Mouse (Mus musculus) stomach, embryonic 15.5 days (tissue): Measurements from ENCODE around the gene Ccdc159. TPM values are rescaled to one million over a fixed set of nuclear protein-coding genes. Genes with fewer than 3 reads are reported as not detected.

ENCODE experiments used
- ATAC-seq: fragments of 200-750 bp; cut with Nextera tagmentation; 2 replicates; pipeline ENCODE4 v1.8.0; 2017; ENCODE audit warnings: low read depth, moderate number of reproducible peaks, moderate TSS enrichment; ENCODE audit not compliant: insufficient read depth, low FRiP score
- H3K27ac ChIP-seq: fragments of 300-500 bp; sonication (generic); 2 replicates; pipeline ENCODE4 v1.5.1; 2015; ENCODE audit warnings: mild to moderate bottlenecking, inconsistent platforms
- H3K27me3 ChIP-seq: fragments of 300-500 bp; sonication (generic); replicated peaks from 2 replicates; pipeline ENCODE4 v1.6.1; 2015; ENCODE audit warnings: inconsistent platforms
- H3K36me3 ChIP-seq: fragments of 300-500 bp; sonication (generic); 2 replicates; pipeline ENCODE4 v1.6.1; 2015; ENCODE audit warnings: inconsistent platforms
- H3K4me1 ChIP-seq: fragments of 300-500 bp; sonication (generic); 2 replicates; pipeline ENCODE4 v1.6.1; 2015; ENCODE audit warnings: inconsistent platforms
- H3K4me2 ChIP-seq: fragments of 300-500 bp; sonication (generic); 2 replicates; pipeline ENCODE4 v1.6.1; 2015; ENCODE audit warnings: mild to moderate bottlenecking, inconsistent platforms
- H3K4me3 ChIP-seq: fragments of 300-500 bp; sonication (generic); replicated peaks from 2 replicates; pipeline ENCODE4 v1.5.1; 2015; ENCODE audit warnings: inconsistent platforms
- H3K9ac ChIP-seq: fragments of 300-500 bp; sonication (generic); 2 replicates; pipeline ENCODE4 v1.6.1; 2015; ENCODE audit warnings: inconsistent platforms
- H3K9me3 ChIP-seq: fragments of 300-500 bp; sonication (generic); 2 replicates; pipeline ENCODE4 v1.6.1; 2016; ENCODE audit warnings: inconsistent platforms
- WGBS: fragments of 180-500 bp; shearing (Covaris S2); methylation state at CpG from one replicate; pipeline ENCODE4 v1.1.7; 2015; 5-methylcytosine and 5-hydroxymethylcytosine counted together
- polyA plus RNA-seq: library from polyadenylated mRNA; unstranded; fragments of >200 nt; fragmentation: Nextera tagmentation; extraction: Ambion mirVana; gene quantifications from 2 replicates; pipeline ENCODE4 v1.2.1, GENCODE M21; 2015

Gene Ccdc159
- polyA plus RNA-seq, 1 experiment from 2014 or later, result 5.2 TPM

DNA sequence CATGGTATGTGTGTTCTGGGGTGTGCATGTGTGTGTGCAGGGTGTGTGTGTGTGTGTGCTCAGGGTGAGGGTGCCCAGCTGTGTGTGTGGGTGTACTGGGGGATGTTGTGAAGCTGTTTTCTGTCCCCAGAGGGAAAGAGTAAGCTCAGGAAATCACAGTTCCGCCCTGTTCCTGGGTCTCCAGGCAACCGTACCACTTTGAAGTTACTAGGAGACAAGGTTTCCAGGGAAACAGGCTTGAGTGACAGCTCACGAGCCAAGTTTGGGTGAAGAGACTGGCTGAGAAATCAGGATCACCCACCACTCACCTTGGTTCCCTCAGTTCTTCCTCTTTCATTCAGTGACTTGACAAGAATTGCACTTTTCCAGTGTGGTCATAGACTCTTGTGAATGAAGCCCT, 26.3 kb downstream of the Ccdc159 start:
- Histone ChIP-seq H3K4me2 (no peak overlapping the region), H3K9me3 (no peaks in the 10 kb centered on the region), H3K4me3 (no peak overlapping the region), H3K9ac (no peak overlapping the region), H3K27me3 (no peaks in the 10 kb centered on the region), H3K36me3 (no peaks in the 10 kb centered on the region), H3K27ac (no peak overlapping the region), H3K4me1 (peaks cover 6% of the 10 kb centered on the region; the same call in 1 of the 2 replicates)
- no peak for ATAC-seq
- WGBS, result 12% methylated on average over 3 of the region's 3 CpGs

DNA sequence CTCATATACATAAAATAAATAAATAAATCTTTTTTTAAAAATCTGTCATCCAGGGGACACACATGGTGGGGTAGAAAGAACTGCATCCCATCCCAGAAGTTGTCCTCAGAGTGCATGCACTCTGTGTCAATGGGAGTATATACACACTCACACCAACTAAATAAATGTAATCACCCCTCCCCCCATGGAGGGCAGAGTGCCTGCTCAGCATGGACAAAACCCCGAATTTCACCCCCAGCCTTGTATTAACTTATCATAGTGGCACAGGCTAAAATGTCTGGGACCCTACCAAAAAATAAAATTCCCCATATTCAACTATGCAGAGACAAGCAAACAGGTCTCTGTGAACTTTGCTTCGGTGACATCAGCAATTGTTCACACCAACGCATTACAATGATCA, 27.4 kb downstream of the Ccdc159 start:
- no peak for ATAC-seq
- Histone ChIP-seq H3K27me3 (no peaks in the 10 kb centered on the region), H3K27ac (no peak overlapping the region), H3K4me3 (no peak overlapping the region), H3K9me3 (no peaks in the 10 kb centered on the region), H3K9ac (no peak overlapping the region), H3K4me2 (peak overlapping the region; percentile 55), H3K4me1 (peaks cover 6% of the 10 kb centered on the region; the same call in 1 of the 2 replicates), H3K36me3 (no peaks in the 10 kb centered on the region)
- WGBS, result 74% methylated on average over 3 of the region's 3 CpGs

DNA sequence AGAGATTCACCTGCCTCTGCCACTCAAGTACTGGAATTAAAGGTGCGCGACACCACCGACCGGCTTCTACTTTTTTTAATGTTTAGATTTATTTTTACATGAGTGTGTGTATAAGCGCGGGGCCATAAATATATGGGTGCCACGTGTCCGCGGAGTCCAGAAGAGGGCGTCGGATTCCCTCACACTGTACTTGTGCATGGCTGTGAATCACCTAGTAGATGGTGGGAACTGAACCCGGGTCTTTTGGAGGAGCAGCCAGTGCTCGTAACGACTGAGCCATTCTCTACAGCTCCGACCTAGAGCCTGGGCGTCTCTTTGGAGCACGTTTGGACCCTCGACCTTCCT, 27.9 kb downstream of the Ccdc159 start:
- 2% methylated on average over 18 of the region's 18 CpGs for WGBS
- H3K9me3 ChIP-seq, result no peaks in the 10 kb centered on the region
- no peaks in the 10 kb centered on the region; the same call in 1 of the 2 replicates for H3K27me3 ChIP-seq
- H3K27ac ChIP-seq, result peak overlapping the region; percentile 67
- H3K36me3 ChIP-seq, result no peaks in the 10 kb centered on the region
- peak; percentile 71 for ATAC-seq
- H3K4me3 ChIP-seq, result peak overlapping the region; percentile 75
- no peak overlapping the region for H3K9ac ChIP-seq
- H3K4me2 ChIP-seq, result peak overlapping the region; percentile 55
- H3K4me1 ChIP-seq, result peaks cover 6% of the 10 kb centered on the region; the same call in 1 of the 2 replicates

DNA sequence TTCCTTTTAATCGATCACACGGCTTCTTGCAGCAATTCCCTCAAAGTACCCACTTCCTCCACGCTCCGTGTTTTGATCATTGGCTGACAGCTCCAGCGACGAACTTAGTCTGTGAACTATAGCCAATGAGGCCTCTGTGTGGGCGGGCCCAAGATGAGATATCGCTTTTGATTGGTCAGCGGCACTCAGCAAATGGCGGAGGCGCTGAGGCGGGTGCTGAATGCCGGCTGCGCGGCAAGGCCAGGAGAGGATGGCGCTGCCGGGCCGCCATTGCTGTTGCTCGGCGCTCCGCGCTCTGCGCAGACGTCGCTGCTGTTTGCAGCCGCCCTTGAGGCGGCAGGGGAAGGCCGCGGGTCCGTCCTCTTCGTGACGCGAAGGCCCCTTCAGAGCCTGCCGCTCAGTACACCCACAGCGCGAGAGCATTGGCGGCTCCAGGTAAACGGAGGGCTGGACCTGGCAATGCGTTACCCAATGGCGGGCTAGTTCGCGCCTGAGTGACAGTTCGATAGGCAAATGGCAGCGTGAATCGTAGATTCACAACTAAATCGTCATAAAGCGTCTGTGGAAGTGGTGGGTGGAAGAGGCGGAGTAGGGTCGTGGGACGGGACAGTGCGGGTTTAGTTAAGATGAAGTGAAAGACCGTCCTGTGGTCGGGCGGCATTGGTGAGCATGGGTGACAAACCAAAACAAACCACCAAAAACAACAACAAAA, 28.5 kb downstream of the Ccdc159 start, which contains the start of gene Swsap1:
Gene Swsap1 (plus strand): TSS at position 186 of the 712 bp plus-strand sequence.
- Histone ChIP-seq H3K27ac (peak within 1 kb of the TSS; percentile 93), H3K4me1 (peaks cover 8% of the 10 kb centered on the region; the same call in 1 of the 2 replicates), H3K36me3 (no peaks in the 10 kb centered on the region), H3K27me3 (peaks cover 1% of the 10 kb centered on the region), H3K4me2 (peak within 1 kb of the TSS; percentile 57), H3K9me3 (no peaks in the 10 kb centered on the region), H3K4me3 (peak within 1 kb of the TSS; percentile 75), H3K9ac (peak within 1 kb of the TSS; percentile 70; the same call in 1 of the 2 replicates)
- ATAC-seq, result peak; percentile 96
- WGBS, result 0% methylated on average over 54 of the region's 54 CpGs

DNA sequence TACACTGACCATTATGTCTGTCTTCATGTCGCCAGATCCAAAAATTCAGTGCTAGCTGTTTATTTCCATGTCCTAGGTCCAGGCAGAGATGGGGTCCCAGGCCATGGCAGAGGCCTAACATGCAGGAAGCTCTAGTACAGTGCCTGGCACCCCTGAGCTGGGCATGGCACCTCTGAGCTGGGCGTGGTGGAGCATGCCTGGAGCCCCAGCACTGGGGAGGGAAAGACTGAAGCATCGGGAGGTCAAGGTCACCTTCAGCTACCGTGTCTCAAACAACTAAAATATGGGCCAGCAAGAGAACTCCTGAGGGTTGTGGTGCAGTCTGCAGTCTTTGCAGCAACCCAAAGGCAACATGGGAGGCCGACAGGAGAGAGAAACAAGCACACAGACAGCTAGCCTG, 31.1 kb downstream of the Ccdc159 start:
- ATAC-seq, result no peak
- H3K9ac ChIP-seq, result no peak overlapping the region
- H3K27ac ChIP-seq, result no peak overlapping the region
- 78% methylated on average over 5 of the region's 5 CpGs for WGBS
- no peaks in the 10 kb centered on the region for H3K36me3 ChIP-seq
- H3K27me3 ChIP-seq, result peaks cover 15% of the 10 kb centered on the region
- no peak overlapping the region for H3K4me3 ChIP-seq
- H3K9me3 ChIP-seq, result no peaks in the 10 kb centered on the region
- no peak overlapping the region for H3K4me2 ChIP-seq
- peaks cover 30% of the 10 kb centered on the region for H3K4me1 ChIP-seq

DNA sequence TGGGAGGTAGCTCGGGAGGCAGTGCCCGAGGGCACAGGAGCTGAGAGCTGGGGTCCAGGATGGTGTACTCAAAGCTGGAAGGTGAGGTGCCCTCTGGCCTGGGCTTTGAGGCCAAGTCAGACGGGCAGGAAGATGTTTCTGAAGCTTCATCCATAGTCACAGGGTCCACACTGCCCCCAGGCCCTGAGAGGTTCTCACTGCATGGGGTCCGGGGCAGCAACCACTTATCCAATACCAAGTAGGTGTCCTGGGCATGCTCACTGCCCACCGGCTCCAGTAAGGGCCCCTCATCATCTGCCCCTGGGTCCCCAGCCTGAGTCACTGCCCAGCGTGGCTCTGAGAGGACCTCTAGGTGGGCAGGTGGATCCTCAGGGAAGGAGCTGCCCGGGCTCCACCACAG, 32.0 kb downstream of the Ccdc159 start:
- H3K4me2 ChIP-seq, result no peak overlapping the region
- H3K4me1 ChIP-seq, result peaks cover 32% of the 10 kb centered on the region
- no peaks in the 10 kb centered on the region for H3K36me3 ChIP-seq
- ATAC-seq, result no peak
- peaks cover 15% of the 10 kb centered on the region for H3K27me3 ChIP-seq
- 90% methylated on average over 7 of the region's 7 CpGs for WGBS
- H3K9ac ChIP-seq, result no peak overlapping the region
- no peak overlapping the region for H3K4me3 ChIP-seq
- H3K27ac ChIP-seq, result no peak overlapping the region
- H3K9me3 ChIP-seq, result no peaks in the 10 kb centered on the region

DNA sequence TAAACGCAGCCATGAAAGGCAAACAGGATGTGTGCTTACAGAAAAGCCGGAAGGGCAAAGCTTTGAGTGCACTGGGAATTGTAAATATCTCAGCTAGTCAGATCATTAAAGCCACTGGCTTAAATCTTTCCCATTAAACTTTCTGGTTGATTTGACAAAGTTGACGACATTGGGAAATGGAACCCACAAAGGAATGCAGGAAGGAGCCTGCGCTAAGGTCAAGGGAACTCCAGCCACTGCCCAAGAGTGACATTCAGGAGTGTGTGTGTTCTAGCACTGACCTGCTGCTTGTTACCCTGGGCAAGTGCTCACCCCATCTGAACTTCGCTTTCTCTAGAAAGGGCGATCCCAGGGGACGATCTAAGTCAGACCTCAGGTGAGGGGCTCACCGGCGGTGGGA, 32.9 kb downstream of the Ccdc159 start:
- WGBS, result 50% methylated on average over 9 of the region's 9 CpGs
- H3K9ac ChIP-seq, result no peak overlapping the region
- no peak overlapping the region for H3K4me3 ChIP-seq
- 0 out of 2 replicates have a peak overlapping the region, but pooled peaks have one; percentile 96 for H3K4me2 ChIP-seq
- H3K27ac ChIP-seq, result no peak overlapping the region
- peaks cover 15% of the 10 kb centered on the region for H3K27me3 ChIP-seq
- ATAC-seq, result no peak
- H3K36me3 ChIP-seq, result no peaks in the 10 kb centered on the region
- H3K4me1 ChIP-seq, result peaks cover 32% of the 10 kb centered on the region
- H3K9me3 ChIP-seq, result no peaks in the 10 kb centered on the region

DNA sequence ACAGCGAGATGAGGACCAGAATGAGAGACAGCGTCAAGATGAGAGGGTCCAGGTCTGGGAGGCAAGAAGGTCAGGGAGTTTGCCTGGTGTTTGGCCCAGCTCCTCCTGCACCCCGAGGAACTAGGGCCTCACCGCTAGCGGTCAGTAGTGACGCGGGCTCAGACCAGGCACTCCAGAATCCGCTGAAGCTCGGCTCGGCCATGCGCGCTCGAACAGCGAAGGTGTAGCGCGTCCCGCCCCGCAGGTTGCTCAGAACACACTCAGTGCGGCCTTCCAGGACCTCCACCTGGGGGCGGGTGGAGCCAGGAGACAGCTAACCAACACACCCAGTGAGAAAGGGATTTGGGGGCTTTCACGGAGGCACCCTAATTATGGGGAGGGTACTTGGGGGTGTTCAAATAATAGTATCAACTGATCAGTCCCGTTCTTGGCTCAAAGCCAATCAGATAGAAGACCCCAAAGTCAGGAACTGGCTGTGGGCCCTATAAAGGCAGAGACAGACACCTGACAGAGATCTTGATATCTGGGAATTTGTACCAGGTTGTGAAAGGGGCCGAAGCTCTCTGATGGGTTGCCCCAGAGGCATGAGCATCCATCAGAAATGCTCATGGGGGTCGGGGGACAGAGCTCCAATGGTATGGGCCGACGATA, 33.4 kb downstream of the Ccdc159 start:
- WGBS, result 11% methylated on average over 26 of the region's 26 CpGs
- Histone ChIP-seq H3K9me3 (no peaks in the 10 kb centered on the region), H3K4me2 (peak overlapping the region; percentile 96; the same call in 1 of the 2 replicates), H3K27me3 (peaks cover 15% of the 10 kb centered on the region), H3K27ac (no peak overlapping the region), H3K36me3 (no peaks in the 10 kb centered on the region), H3K4me1 (peaks cover 32% of the 10 kb centered on the region), H3K4me3 (no peak overlapping the region), H3K9ac (no peak overlapping the region)
- no peak for ATAC-seq

DNA sequence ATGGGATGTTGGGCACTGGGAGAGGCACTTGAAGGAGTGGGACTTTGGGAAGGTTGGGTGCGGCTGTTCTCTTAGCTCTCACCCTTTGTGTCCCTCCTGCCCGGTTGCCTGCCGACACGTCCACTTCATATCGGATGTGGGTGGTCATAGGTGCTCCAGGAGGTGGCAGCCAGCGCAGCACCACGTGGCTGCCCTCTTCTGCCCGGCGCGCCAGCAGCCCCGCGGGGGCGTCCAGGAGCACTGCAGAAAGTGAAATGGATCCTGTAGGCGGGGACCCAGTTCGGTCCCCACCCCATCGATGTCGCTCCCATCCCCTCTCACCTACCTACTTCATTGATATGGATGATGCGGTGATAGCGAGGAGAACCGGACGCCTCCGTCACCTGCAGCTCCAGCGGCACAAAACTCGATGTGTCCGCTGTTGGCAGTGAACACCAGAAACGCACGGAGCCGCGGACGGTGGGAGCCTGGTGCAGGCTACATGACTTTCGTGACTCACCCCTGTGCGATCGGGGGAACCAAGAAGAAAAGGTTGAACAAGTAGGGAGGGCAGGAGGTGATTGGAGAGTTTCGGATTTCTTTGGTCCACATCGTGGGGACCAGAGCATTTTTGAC, 34.2 kb downstream of the Ccdc159 start:
- 2% methylated on average over 35 of the region's 35 CpGs for WGBS
- Histone ChIP-seq H3K9ac (no peak overlapping the region), H3K4me3 (peak overlapping the region; percentile 46), H3K27me3 (peaks cover 15% of the 10 kb centered on the region), H3K27ac (no peak overlapping the region), H3K4me2 (peak overlapping the region; percentile 96), H3K9me3 (no peaks in the 10 kb centered on the region), H3K36me3 (no peaks in the 10 kb centered on the region), H3K4me1 (peaks cover 29% of the 10 kb centered on the region)
- ATAC-seq, result no peak

DNA sequence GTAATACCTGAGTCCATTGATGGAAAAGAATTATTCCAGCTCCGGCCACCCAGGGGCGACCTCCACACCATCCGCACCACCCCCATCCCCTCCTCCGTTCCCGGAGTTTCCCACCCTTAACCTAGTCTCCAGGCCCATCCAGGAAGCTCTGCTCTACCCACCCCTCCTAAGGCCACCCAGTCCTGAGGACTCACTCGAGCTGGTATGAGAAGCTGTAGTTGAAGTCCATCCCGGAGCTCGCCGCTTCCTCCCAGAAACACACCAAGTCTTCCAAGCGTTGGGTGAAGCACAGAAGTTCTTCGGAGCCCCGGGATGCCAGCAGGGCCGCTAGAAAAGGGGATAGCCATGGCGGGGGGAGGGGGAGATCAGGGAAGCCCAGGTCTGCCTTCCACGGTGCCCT, 34.7 kb downstream of the Ccdc159 start:
- H3K4me2 ChIP-seq, result peak overlapping the region; percentile 96
- peak overlapping the region; percentile 19; the same call in 1 of the 2 replicates for H3K9ac ChIP-seq
- no peaks in the 10 kb centered on the region for H3K9me3 ChIP-seq
- H3K4me1 ChIP-seq, result peaks cover 26% of the 10 kb centered on the region
- H3K27me3 ChIP-seq, result peaks cover 15% of the 10 kb centered on the region
- peak overlapping the region; percentile 46 for H3K4me3 ChIP-seq
- 1% methylated on average over 15 of the region's 15 CpGs for WGBS
- peak; percentile 20; the same call in 1 of the 2 replicates for ATAC-seq
- no peak overlapping the region for H3K27ac ChIP-seq
- H3K36me3 ChIP-seq, result no peaks in the 10 kb centered on the region

DNA sequence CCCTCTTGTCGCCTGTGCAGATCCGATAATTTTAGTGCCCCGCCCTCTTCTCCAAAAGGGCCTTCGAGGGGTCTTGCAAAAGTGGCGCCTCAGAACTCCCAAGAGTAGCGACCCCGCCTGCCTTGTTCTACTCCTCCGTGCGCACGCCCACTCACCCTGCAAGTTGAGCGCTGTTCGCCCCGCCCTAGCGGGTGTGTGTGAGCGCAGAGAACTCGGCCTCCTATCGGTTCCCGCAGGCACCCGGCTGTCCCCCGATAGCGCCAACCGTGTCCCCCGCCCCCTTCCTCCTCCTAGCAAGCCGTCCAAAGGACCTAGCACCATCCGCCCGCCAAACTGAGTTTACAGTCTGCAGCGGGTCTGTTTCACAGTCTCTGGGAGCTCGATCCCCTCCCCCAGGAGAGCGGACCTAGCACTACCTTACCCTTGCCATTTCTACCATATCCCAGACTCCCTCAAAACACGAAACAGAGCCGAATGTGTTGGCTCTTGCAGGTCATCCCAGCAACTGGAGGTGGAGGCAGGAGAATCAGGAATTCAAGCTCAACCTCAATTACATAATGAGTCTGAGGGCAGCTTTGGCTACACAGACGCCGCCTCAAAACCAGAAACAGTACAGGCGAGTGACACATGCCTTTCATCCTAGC, 35.3 kb downstream of the Ccdc159 start:
- WGBS, result 3% methylated on average over 34 of the region's 34 CpGs
- peaks cover 26% of the 10 kb centered on the region for H3K4me1 ChIP-seq
- H3K27me3 ChIP-seq, result peaks cover 15% of the 10 kb centered on the region
- H3K36me3 ChIP-seq, result no peaks in the 10 kb centered on the region
- H3K27ac ChIP-seq, result no peak overlapping the region
- ATAC-seq, result peak; percentile 90
- H3K4me2 ChIP-seq, result peak overlapping the region; percentile 96
- peak overlapping the region; percentile 46 for H3K4me3 ChIP-seq
- H3K9me3 ChIP-seq, result no peaks in the 10 kb centered on the region
- peak overlapping the region; percentile 19; the same call in 1 of the 2 replicates for H3K9ac ChIP-seq
